Mouse (Mus musculus) adrenal gland, adult 10 weeks (tissue): ENCODE data around the gene Dgcr2. TPM values are rescaled to one million over a fixed set of nuclear protein-coding genes. Genes with fewer than 3 reads are reported as not detected.

Source experiments
- polyA plus RNA-seq: library from polyadenylated mRNA; stranded (reverse); fragments of 350-450 nt; fragmentation: Illumina TruSeq; extraction: RNeasy Lipid Tissue Mini Kit (QIAGEN cat#74804); gene quantifications from one replicate; pipeline ENCODE4 v1.2.3, GENCODE M21; 2014; ENCODE audit warnings: low read depth, low replicate concordance

Dgcr2 gene
- 8.2 TPM for polyA plus RNA-seq

GRCm38 (mm10) chr16:17898462-17898861 is at the start of gene Dgcr2, which contains the start of gene Tssk2:
Gene Dgcr2 (minus strand): TSS chr16:17898562.
Gene Tssk2 (plus strand): TSS chr16:17898637.

GRCm38 (mm10) chr16:17928087-17928580 is 29.8 kb upstream of the Dgcr2 start, which contains the start of gene Slc25a1:
Gene Slc25a1 (minus strand): TSS chr16:17928219.

GRCm38 (mm10) chr16:17914307-17915249 is 16.2 kb upstream of the Dgcr2 start, which contains the start of gene Gsc2:
Gene Gsc2 (minus strand): TSS chr16:17915059.

GRCm38 (mm10) chr16:17911052-17911595 is 12.8 kb upstream of the Dgcr2 start, which contains the start of gene Ess2:
Gene Ess2 (minus strand): TSS chr16:17911348.

GRCm38 (mm10) chr16:17893923-17894322 is 4.4 kb downstream of the Dgcr2 start, which contains the start of gene Tssk1:
Gene Tssk1 (plus strand): TSS chr16:17894223.

GRCm38 (mm10) chr16:17891567-17891959 is 6.8 kb downstream of the Dgcr2 start, which contains the start of gene Gm20518:
Gene Gm20518 (minus strand): TSS chr16:17891671.

GRCm38 (mm10) chr16:17838051-17838450 is 60.3 kb downstream of the Dgcr2 start, which contains the start of gene Car15:
Gene Car15 (minus strand): TSS chr16:17838364.

GRCm38 (mm10) chr16:17832821-17833220 is 65.5 kb downstream of the Dgcr2 start, which contains the start of gene B830017H08Rik:
Gene B830017H08Rik (plus strand): TSS chr16:17833121.

GRCm38 (mm10) chr16:17796971-17797811 is 101.2 kb downstream of the Dgcr2 start, which contains the start of gene Scarf2:
Gene Scarf2 (plus strand): TSS chr16:17797282.

Other genes with a start within 250 kb of the Dgcr2 start
- 13.5 TPM for gene Med15, start 165.7 kb downstream of the Dgcr2 start, polyA plus RNA-seq
- 11.2 TPM for gene Klhl22, start 138.9 kb downstream of the Dgcr2 start, polyA plus RNA-seq
- not detected for gene Scarf2, start 101.3 kb downstream of the Dgcr2 start, polyA plus RNA-seq
- gene B830017H08Rik, start 65.4 kb downstream of the Dgcr2 start, polyA plus RNA-seq, result not detected
- not detected for gene Car15, start 60.2 kb downstream of the Dgcr2 start, polyA plus RNA-seq
- gene Gm20518, start 6.9 kb downstream of the Dgcr2 start, polyA plus RNA-seq, result not detected
- not detected for gene Tssk1, start 4.3 kb downstream of the Dgcr2 start, polyA plus RNA-seq
- gene Tssk2, start 75 bp upstream of the Dgcr2 start, polyA plus RNA-seq, result not detected
- gene Ess2, start 12.8 kb upstream of the Dgcr2 start, polyA plus RNA-seq, result 2.1 TPM
- not detected for gene Gsc2, start 16.5 kb upstream of the Dgcr2 start, polyA plus RNA-seq
- gene Slc25a1, start 29.7 kb upstream of the Dgcr2 start, polyA plus RNA-seq, result 36.7 TPM
- not detected for gene Vpreb2, start 81.9 kb upstream of the Dgcr2 start, polyA plus RNA-seq
- gene Dgcr6, start 154.3 kb upstream of the Dgcr2 start, polyA plus RNA-seq, result 6.9 TPM
- 0.76 TPM for gene Prodh, start 191.6 kb upstream of the Dgcr2 start, polyA plus RNA-seq
- gene Rtn4r, start 229.1 kb upstream of the Dgcr2 start, polyA plus RNA-seq, result not detected